Mouse (Mus musculus) stomach, embryonic 15.5 days (tissue): ENCODE data around the gene Tm2d1. TPM values are rescaled to one million over a fixed set of nuclear protein-coding genes. Genes with fewer than 3 reads are reported as not detected.

Source experiments
- ATAC-seq: fragments of 200-750 bp; cut with Nextera tagmentation; 2 replicates; pipeline ENCODE4 v1.8.0; 2017; ENCODE audit warnings: low read depth, moderate number of reproducible peaks, moderate TSS enrichment; ENCODE audit not compliant: insufficient read depth, low FRiP score
- H3K27ac ChIP-seq: fragments of 300-500 bp; sonication (generic); 2 replicates; pipeline ENCODE4 v1.5.1; 2015; ENCODE audit warnings: mild to moderate bottlenecking, inconsistent platforms
- H3K27me3 ChIP-seq: fragments of 300-500 bp; sonication (generic); replicated peaks from 2 replicates; pipeline ENCODE4 v1.6.1; 2015; ENCODE audit warnings: inconsistent platforms
- H3K36me3 ChIP-seq: fragments of 300-500 bp; sonication (generic); 2 replicates; pipeline ENCODE4 v1.6.1; 2015; ENCODE audit warnings: inconsistent platforms
- H3K4me1 ChIP-seq: fragments of 300-500 bp; sonication (generic); 2 replicates; pipeline ENCODE4 v1.6.1; 2015; ENCODE audit warnings: inconsistent platforms
- H3K4me2 ChIP-seq: fragments of 300-500 bp; sonication (generic); 2 replicates; pipeline ENCODE4 v1.6.1; 2015; ENCODE audit warnings: mild to moderate bottlenecking, inconsistent platforms
- H3K4me3 ChIP-seq: fragments of 300-500 bp; sonication (generic); replicated peaks from 2 replicates; pipeline ENCODE4 v1.5.1; 2015; ENCODE audit warnings: inconsistent platforms
- H3K9ac ChIP-seq: fragments of 300-500 bp; sonication (generic); 2 replicates; pipeline ENCODE4 v1.6.1; 2015; ENCODE audit warnings: inconsistent platforms
- H3K9me3 ChIP-seq: fragments of 300-500 bp; sonication (generic); 2 replicates; pipeline ENCODE4 v1.6.1; 2016; ENCODE audit warnings: inconsistent platforms
- WGBS: fragments of 180-500 bp; shearing (Covaris S2); methylation state at CpG from one replicate; pipeline ENCODE4 v1.1.7; 2015; 5-methylcytosine and 5-hydroxymethylcytosine counted together
- polyA plus RNA-seq: library from polyadenylated mRNA; unstranded; fragments of >200 nt; fragmentation: Nextera tagmentation; extraction: Ambion mirVana; gene quantifications from 2 replicates; pipeline ENCODE4 v1.2.1, GENCODE M21; 2015

The Tm2d1 gene
- polyA plus RNA-seq, 1 experiment from 2014 or later: 87.8 TPM

DNA sequence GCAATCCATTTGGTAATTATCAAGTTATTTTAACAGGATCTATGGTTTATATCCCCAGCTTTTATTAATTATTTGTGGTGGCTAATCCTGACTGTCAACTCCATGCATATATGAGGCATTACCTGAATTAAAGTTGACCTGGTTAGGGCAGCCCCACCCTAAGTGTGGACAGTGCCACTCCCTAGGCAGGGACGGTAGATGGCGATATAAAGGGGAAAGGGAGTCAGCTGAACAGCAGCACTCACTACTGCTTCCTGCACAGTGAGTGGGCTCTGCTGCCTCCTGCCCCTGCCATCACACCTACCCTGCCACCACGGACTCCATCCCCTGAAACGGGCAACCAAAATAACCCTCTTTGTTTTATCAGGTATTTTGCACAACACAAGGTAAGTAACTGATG is 7.7 kb downstream of the Tm2d1 start:
- no peak for ATAC-seq
- 61% methylated on average over 4 of the region's 4 CpGs for WGBS

DNA sequence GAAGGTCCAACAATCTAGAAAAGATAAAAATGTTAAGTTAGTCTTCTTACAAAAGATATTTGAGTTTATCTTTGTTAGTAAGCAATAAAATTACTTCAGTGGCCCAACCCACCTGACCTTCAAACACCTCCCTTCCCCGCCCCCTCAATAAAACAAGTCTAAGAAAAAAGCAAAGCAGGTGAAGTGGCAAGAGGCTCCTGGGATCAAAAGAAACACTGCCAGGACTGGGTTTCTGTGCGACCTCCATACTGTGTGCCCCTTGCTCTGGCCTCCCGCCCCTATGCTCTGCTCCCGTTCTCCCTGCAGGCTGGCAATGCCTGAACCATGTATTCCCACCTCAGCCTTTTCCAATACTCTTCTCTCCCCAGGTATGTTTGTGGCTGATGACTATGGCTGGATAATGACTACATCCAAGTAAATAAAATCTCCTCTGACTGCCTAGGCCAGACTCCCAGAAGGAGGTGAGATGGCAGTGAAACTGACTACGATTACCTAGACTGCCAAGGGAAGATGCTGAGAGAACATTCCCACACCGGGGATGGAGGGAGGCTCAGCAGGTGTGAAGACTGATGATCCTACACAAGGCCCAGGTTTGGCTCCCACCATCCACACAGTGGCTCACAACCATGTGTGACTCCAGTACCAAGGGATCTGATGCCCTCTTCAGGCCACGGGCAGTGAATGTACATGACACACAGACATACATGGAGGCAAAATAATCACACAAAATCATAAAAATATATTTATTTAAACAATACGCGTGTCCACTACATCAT is 24.9 kb downstream of the Tm2d1 start:
- Histone ChIP-seq H3K9me3 (no peaks in the 10 kb centered on the region), H3K4me1 (no peaks in the 10 kb centered on the region), H3K27me3 (no peaks in the 10 kb centered on the region), H3K27ac (no peak overlapping the region), H3K36me3 (peaks cover 13% of the 10 kb centered on the region), H3K9ac (no peak overlapping the region), H3K4me2 (no peak overlapping the region), H3K4me3 (no peak overlapping the region)
- ATAC-seq: no peak
- 90% methylated on average over 9 of the region's 9 CpGs for WGBS

More for the DNA sequence above, 7.7 kb downstream of the Tm2d1 start:
- Histone ChIP-seq H3K4me3 (no peak overlapping the region), H3K36me3 (no peaks in the 10 kb centered on the region; the same call in 1 of the 2 replicates), H3K27ac (no peak overlapping the region), H3K27me3 (no peaks in the 10 kb centered on the region), H3K4me2 (no peak overlapping the region), H3K9me3 (no peaks in the 10 kb centered on the region), H3K9ac (no peak overlapping the region), H3K4me1 (no peaks in the 10 kb centered on the region)

GRCm38 (mm10) chr4:98348580-98348979 is 34.5 kb downstream of the Tm2d1 start:
- ATAC-seq: no peak; the same call in 1 of the 2 replicates
- Histone ChIP-seq H3K9me3 (no peaks in the 10 kb centered on the region), H3K4me1 (no peaks in the 10 kb centered on the region), H3K4me3 (no peak overlapping the region), H3K4me2 (no peak overlapping the region), H3K36me3 (no peaks in the 10 kb centered on the region), H3K27me3 (no peaks in the 10 kb centered on the region), H3K27ac (no peak overlapping the region), H3K9ac (no peak overlapping the region)
- 56% methylated on average over 5 of the region's 5 CpGs for WGBS

DNA sequence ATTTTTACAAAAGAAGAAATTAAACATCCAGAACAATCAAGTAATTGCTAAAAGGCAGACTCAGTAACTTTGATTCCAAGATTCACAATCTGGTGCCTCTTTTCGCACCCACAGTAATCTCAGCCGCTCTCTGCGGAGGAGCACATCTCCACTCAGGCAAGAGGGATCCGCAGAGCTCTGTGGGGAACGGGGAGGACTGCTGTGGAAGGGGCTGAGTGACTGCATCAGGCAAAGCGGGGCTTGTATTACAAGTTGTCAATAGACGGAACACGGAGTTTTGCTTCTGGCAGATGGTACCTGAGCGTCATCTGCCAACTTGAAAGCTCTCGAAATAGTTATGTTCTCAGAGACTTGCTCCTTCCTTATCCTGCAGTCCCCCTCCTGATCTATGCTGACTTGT is 37.3 kb downstream of the Tm2d1 start:
- Histone ChIP-seq H3K4me2 (no peak overlapping the region), H3K9me3 (no peaks in the 10 kb centered on the region), H3K4me1 (no peaks in the 10 kb centered on the region), H3K9ac (no peak overlapping the region), H3K4me3 (no peak overlapping the region), H3K27me3 (no peaks in the 10 kb centered on the region), H3K36me3 (no peaks in the 10 kb centered on the region), H3K27ac (no peak overlapping the region)
- WGBS: 90% methylated on average over 10 of the region's 10 CpGs
- ATAC-seq: no peak

DNA sequence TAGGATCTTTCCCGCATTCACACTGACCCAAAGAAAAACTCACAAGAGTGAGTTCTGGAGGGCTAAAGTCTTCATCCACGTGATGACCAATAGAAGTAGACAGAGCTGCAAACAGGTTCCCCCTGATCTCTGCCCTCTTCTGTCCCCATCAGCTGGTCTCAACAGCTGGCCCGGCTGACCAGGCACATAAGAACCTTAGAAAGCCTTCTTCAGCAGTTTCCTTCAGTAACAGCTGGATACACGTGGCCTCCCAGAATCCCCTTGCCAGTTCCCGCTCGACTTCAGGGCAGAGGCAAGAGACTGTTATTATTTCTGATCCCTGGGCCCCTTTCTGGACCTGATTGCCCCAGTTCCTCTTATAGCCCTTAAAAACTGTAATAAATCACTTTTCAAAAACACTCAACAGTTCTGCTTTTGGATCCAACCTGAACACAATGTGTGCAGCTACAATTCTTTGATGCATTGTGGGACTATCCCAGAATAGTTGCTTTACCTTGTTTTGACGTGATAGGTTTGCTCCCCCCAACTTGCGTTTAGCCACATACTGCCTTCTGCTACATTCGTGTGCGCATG is 43.0 kb downstream of the Tm2d1 start:
- H3K4me3 ChIP-seq: no peak overlapping the region
- 61% methylated on average over 10 of the region's 10 CpGs for WGBS
- no peaks in the 10 kb centered on the region for H3K36me3 ChIP-seq
- H3K9ac ChIP-seq: no peak overlapping the region
- H3K27me3 ChIP-seq: no peaks in the 10 kb centered on the region
- H3K27ac ChIP-seq: no peak overlapping the region; the same call in 1 of the 2 replicates
- H3K9me3 ChIP-seq: no peaks in the 10 kb centered on the region
- no peak for ATAC-seq
- peaks cover 3% of the 10 kb centered on the region; the same call in 1 of the 2 replicates for H3K4me1 ChIP-seq
- H3K4me2 ChIP-seq: no peak overlapping the region

GRCm38 (mm10) chr4:98338636-98339630 is 44.2 kb downstream of the Tm2d1 start:
- Histone ChIP-seq H3K9me3 (no peaks in the 10 kb centered on the region), H3K4me2 (no peak overlapping the region), H3K4me1 (peaks cover 3% of the 10 kb centered on the region; the same call in 1 of the 2 replicates), H3K4me3 (no peak overlapping the region), H3K27me3 (no peaks in the 10 kb centered on the region), H3K36me3 (no peaks in the 10 kb centered on the region), H3K9ac (no peak overlapping the region), H3K27ac (no peak overlapping the region)
- 57% methylated on average over 14 of the region's 14 CpGs for whole genome bisulfite sequencing
- no peak for ATAC-seq

DNA sequence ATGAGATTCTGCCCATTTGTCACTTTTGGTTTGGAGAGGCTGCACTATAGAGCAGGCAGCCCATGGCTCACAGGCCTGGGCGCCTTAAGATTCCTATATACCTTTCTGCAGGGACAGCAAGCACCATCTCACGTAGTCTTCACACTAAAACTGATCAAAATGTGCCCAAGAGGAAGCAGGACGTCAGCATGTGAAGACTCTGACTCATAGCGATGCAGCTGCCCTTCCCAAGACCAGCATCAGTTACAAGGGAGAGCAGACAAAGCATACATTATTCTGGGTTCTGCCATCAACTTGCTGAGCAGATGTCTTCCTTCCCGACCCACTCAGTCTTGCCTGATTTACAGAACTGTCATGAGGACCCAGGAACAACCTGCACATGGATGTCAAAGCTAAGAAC is 45.9 kb downstream of the Tm2d1 start:
- Histone ChIP-seq H3K27me3 (no peaks in the 10 kb centered on the region), H3K4me1 (peaks cover 3% of the 10 kb centered on the region; the same call in 1 of the 2 replicates), H3K36me3 (no peaks in the 10 kb centered on the region), H3K4me3 (no peak overlapping the region), H3K27ac (no peak overlapping the region), H3K9ac (no peak overlapping the region), H3K9me3 (no peaks in the 10 kb centered on the region), H3K4me2 (no peak overlapping the region)
- no peak for ATAC-seq
- WGBS: 62% methylated on average over 5 of the region's 5 CpGs

DNA sequence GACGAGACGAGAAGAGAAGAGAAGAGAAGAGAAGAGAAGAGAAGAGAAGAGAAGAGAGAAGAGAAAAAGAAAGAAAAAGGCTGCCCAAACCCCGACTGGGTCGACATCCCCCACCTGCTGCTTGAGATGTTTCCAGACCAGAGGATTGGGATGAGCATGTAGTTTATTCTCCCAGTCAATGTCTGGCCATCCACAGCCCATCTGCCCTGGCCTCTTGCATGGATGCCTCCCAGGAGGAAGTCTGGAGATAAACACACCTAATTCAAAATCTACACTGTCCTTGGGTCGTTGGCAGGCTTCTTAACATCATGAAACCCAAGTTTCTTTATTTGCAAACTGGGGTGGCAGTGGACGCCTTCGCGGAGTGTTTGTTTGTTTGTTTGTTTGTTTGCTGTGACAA is 47.4 kb downstream of the Tm2d1 start:
- H3K9me3 ChIP-seq: no peaks in the 10 kb centered on the region
- no peak overlapping the region for H3K4me3 ChIP-seq
- H3K9ac ChIP-seq: no peak overlapping the region
- WGBS: 67% methylated on average over 8 of the region's 8 CpGs
- H3K36me3 ChIP-seq: no peaks in the 10 kb centered on the region
- H3K27me3 ChIP-seq: no peaks in the 10 kb centered on the region
- ATAC-seq: no peak
- peaks cover 3% of the 10 kb centered on the region; the same call in 1 of the 2 replicates for H3K4me1 ChIP-seq
- no peak overlapping the region for H3K27ac ChIP-seq
- no peak overlapping the region for H3K4me2 ChIP-seq

DNA sequence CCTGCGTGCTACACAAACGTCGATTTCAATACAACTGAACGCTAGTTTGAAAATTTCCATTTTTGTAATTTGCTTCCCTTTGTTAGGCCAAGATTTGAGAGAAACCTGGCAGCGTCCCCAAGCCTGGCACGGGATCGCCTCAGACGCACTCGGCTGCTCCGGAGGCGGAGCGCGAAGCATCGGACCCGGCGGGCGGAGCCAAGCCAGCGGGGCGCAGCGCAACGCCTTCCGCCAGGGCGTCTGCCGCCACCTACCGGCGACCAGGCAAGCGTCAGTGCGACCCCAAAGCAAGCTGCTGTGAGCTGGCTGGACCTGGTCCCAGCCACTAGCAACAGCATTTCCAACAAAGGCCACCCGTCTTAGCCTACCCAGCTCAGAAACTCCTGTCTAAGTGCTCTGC is 60.9 kb downstream of the Tm2d1 start:
- under 1% methylated on average over 29 of the region's 29 CpGs for WGBS
- peak overlapping the region; percentile 67 for H3K27ac ChIP-seq

GRCm38 (mm10) chr4:98321371-98322111 is 61.6 kb downstream of the Tm2d1 start:
- Histone ChIP-seq H3K4me3 (peak overlapping the region; percentile 36), H3K4me2 (peak overlapping the region; percentile 62), H3K9ac (0 out of 2 replicates have a peak overlapping the region, but pooled peaks have one; percentile 2), H3K27me3 (no peaks in the 10 kb centered on the region), H3K4me1 (peaks cover 12% of the 10 kb centered on the region), H3K27ac (peak overlapping the region; percentile 67), H3K9me3 (no peaks in the 10 kb centered on the region), H3K36me3 (no peaks in the 10 kb centered on the region)
- 6% methylated on average over 18 of the region's 18 CpGs for WGBS
- no peak for ATAC-seq

More for the DNA sequence above, 60.9 kb downstream of the Tm2d1 start:
- no peaks in the 10 kb centered on the region for H3K9me3 ChIP-seq
- H3K27me3 ChIP-seq: no peaks in the 10 kb centered on the region
- H3K36me3 ChIP-seq: no peaks in the 10 kb centered on the region
- H3K4me2 ChIP-seq: peak overlapping the region; percentile 62
- H3K4me3 ChIP-seq: peak overlapping the region; percentile 36
- 0 out of 2 replicates have a peak overlapping the region, but pooled peaks have one; percentile 2 for H3K9ac ChIP-seq
- ATAC-seq: peak; percentile 89
- peaks cover 12% of the 10 kb centered on the region for H3K4me1 ChIP-seq

- H3K9ac ChIP-seq: no peak overlapping the region
- H3K36me3 ChIP-seq: no peaks in the 10 kb centered on the region
- no peaks in the 10 kb centered on the region for H3K9me3 ChIP-seq
- H3K27me3 ChIP-seq: no peaks in the 10 kb centered on the region
- 48% methylated on average over 3 of the region's 3 CpGs for WGBS
- 0 out of 2 replicates have a peak overlapping the region, but pooled peaks have one; percentile 4 for H3K27ac ChIP-seq
- no peak overlapping the region for H3K4me2 ChIP-seq
- peak; percentile 18; the same call in 1 of the 2 replicates for ATAC-seq
- H3K4me3 ChIP-seq: no peak overlapping the region
- H3K4me1 ChIP-seq: peaks cover 12% of the 10 kb centered on the region
These were observed 64.3 kb downstream of the Tm2d1 start for GRCm38 (mm10) chr4:98318769-98319168.
